Mouse (Mus musculus) right cerebral cortex, postnatal 36 days (tissue): ENCODE data around the gene Lrrc74b.
"Not testable (repeated sequence)": the region's sequence is repeated elsewhere in the genome, so short reads cannot be mapped to it uniquely, and the experiment has no call there.

ENCODE experiments used
- DNase-seq, 2 experiments: peaks; one replicate each; pipeline ENCODE4 v3.0.0; 2022; ENCODE audit warnings: low spot score in 2 of 2, mixed read lengths in 1 of 2

Lrrc74b gene

DNA sequence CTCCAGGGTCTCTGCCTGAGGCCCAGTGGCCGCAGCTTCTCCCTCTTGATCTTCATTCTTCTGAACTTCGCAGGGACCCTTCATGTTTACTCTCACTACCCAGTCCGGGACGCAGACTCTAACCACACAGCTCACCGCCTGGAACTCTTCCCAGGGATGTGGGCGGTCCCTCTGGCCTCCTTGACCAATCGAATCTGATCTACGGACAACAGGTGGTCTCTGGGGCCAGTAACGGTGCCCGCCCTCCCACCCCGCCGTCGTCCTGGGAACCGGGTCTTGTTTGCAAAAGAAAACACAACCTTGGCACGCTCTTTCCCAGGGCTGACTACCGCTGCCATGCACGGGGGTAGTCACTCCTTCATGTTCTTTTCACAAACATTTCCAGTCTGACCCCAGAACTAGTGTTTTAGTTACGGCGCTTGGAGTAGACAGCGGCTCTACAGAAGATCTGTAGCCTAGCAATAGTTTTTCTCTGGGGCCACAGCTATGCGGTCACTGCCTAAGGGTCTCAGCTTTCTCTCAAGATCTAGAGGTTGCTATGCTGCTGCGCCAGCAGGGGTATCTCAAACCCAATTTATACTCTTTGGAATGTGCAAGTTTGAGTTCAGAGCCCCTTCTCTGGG is at the start of gene Lrrc74b:
Gene Lrrc74b (minus strand): TSS at position 120 of the 623 bp plus-strand sequence.
- DNase-seq: no peak

DNA sequence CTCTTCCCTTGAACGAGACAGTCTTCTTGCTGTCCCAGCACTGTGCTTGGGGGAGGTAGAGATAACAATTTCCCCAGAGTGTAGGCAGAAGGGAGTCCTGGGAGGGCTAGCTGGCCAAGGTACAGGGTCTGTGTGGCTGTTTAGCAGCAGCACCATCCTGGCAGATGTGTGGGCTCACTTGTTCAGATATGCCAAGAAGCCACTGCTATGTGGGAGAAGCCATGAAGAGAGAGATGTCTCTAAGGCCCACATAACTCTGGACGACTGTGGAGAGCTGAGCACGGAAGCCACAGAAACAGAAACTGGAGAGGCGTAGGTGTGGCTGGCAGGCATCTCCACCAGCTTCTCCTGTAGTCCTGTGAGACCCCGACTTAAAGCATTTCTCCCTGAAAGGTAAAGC is 44.6 kb upstream of the Lrrc74b start:
- DNase-seq: peak in 1 of 2 experiments; percentile 36

- no peak for DNase-seq
Measured at GRCm38 (mm10) chr16:17604941-17605340, 43.9 kb upstream of the Lrrc74b start.

GRCm38 (mm10) chr16:17600944-17601562 is 40.0 kb upstream of the Lrrc74b start:
- DNase-seq: no peak

GRCm38 (mm10) chr16:17590731-17591130 is 29.7 kb upstream of the Lrrc74b start:
- no peak for DNase-seq

DNA sequence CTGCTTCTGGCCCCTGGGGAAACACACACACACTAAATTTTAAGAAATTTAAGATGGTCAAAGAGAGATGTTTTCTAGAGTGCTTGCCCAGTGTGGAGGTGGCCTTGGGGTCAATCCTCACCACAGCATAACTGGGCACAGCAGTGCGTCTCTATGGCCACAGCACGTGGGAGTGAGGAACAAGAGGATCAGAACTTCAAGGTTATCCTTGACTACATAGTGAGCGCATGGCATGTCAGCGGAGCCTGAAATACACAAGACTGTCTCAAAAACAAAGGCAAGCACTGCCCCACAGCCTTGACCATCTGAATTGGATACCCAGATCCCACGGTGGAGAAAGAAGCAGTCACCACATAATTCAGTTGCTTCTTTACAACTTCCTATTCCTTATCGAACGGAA is 23.5 kb upstream of the Lrrc74b start:
- DNase-seq: no peak

DNA sequence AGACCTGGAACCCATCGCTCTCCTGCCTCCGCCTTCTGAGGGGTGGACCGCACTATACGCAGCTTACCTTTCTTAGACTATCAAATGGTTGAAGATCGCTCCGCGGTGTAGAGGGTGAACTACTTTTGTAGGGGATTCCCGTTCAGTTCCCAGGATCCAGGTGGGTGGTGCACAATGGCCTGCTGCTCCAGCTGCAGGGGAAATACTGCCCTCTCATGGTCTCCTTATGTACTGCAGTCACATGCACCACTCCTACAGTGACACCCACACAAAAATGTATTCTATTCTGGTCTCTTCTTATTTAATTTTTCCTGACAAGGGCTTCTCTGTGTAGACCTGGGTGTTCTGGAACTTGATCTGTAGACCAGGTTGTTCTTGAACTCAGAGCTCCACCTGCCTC is 22.0 kb upstream of the Lrrc74b start, which contains the start of gene Slc7a4:
Gene Slc7a4 (minus strand): TSS at position 151 of the 400 bp plus-strand sequence.
- no peak for DNase-seq

GRCm38 (mm10) chr16:17576825-17577215 is 15.8 kb upstream of the Lrrc74b start:
- DNase-seq: no peak

GRCm38 (mm10) chr16:17575870-17576824 is 15.1 kb upstream of the Lrrc74b start:
- DNase-seq: peak; percentile 80 to 81

GRCm38 (mm10) chr16:17566186-17566585 is 5.1 kb upstream of the Lrrc74b start:
- no peak for DNase-seq

DNA sequence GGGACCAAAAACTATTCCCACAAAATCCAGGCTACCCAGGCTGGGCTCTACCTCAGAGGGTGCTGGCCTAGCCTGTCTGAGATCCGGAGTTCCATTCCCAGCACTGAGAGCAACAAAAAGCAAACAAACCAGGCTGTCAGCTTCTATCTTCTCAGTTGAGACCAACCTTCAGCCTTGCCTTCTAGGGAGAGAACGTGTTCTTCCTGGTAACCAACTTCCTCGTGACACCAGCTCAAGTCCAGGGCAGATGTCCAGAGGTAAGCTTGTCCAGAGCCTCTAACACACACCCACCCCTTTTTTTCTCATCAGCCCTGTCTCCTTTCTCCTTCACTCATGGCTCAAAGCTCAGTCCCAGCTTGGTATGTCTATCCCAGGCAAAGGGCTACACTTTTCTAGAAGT is 3.7 kb upstream of the Lrrc74b start:
- DNase-seq: no peak

DNA sequence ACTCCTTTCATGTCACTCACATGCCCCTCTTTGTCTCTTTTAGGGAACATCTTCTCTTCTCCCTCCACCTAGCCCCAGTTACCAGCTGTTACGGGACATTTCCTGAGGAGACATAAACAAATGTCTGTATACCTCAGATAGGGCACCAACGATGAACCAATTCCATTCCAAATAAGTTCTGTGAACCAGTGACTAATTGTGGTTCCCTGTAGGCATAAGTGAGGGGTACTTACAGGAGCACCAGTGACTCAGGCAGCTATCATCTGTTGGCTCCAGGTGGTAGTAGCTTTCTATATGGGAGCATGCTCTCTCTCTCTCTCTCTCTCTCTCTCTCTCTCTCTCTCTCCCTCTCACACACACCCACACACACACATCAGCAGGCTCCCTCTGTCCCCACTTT is 3.2 kb upstream of the Lrrc74b start:
- DNase-seq: no peak

DNA sequence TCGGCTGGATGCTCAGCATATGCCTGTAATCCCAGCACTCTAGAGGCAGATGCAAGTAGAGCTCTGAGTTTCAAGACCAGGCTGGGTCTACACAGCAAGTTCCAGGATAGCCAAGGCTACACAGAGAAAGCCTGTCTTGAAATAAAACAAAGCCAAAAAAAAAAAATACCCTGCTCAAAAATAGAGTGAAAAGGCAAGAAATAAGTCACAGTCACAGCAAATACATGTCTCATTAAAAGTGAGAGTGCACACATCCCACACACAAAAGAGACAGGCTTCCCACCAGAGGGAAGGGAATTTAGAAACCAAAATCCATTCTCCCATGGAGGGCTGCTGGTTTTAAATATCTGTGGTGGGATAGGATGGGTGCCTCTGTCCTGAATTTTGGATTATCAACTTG is 2.5 kb upstream of the Lrrc74b start:
- no peak for DNase-seq

DNA sequence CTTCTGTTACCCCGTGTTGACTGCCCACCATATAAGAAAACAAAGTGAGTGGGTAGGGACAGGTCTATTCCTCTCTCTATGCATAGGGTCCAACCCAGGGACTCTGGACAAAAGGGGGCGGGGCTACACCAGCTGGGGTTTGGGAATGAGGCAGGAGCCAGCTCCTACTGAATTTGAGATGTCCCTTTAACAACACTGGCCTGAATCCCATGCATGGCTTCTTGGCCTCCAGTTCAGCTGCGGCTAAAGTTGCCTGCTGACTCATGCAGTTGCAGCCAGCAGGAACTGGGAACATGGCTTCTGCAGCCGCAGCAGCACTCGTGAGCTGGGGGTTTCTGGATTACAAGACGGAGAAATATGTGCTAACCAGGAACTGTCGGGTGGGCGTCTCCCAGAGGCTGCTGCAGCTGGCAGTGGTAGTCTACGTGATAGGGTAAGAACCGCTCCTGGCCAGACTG is 733 bp upstream of the Lrrc74b start, which contains the start of gene P2rx6:
Gene P2rx6 (plus strand): TSS at position 135 of the 458 bp plus-strand sequence.
- no peak for DNase-seq

GRCm38 (mm10) chr16:17559396-17560027 is 1.5 kb downstream of the Lrrc74b start:
- DNase-seq: no peak

DNA sequence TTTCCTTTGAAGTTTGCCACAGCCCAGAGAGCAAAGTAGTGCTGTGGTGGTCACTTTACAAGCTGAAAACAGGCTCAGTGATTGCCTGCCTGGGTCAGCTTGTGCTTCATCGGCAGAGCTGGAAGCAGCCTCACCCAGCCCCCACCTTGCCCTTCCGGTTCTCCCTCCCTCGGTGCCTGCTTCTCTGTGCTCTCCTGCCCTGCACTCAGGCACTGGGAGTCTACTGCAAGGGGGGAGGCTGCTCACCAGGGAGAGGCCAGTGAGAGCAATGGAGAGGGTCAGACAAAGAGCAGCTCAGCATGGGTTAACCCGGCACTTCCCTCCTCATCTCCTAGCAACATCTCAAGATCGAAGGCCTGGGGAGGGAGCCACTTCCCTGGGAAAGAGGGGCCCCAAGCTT is 2.2 kb downstream of the Lrrc74b start:
- no peak for DNase-seq

DNA sequence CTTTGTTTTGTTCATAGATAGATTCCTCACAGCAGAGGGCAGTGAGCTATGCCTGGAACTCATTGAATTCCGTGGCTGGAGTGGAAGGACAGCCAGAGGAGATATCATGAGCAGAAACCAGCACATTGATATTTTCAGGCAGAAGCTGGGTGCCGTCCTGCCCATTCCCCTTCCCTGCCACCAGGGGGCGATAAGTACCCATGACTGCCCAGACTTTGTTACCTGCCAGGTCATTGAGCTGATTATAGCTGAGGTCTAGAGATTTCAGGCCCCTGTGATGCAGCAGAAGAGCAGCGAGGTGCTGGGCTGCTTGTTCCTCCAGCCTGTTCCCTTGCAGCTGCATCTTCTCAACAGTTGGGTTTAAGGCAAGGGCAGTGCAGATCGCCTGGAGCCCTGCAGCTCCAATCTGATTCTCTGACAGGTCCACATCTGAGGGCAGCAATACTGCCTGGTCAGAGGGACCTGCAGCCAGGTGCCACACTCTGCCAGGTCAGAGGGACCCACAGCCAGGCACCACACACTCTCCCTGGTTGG is 3.0 kb downstream of the Lrrc74b start:
- peak in 1 of 2 experiments; percentile 54 for DNase-seq

DNA sequence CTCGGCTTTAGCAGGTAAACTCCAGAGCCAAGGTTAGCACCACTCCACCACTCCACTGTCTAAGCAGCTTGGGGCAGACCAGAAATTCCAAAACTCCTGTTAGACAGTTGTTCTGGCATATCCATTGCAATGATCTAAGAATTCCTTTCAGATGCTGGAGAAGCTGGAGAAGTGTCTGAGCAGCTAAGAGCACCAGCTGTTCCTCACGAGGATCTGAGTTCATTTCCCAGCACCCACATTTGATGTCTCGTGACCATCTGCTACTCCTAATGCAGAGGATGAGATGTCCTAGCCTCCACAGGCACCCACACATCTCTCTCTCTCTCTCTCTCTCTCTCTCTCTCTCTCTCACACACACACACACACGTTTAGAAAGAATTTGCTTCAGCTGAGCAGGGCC is 4.1 kb downstream of the Lrrc74b start:
- no peak for DNase-seq

- DNase-seq: no peak
Measured at GRCm38 (mm10) chr16:17556180-17556579, 4.9 kb downstream of the Lrrc74b start.

DNA sequence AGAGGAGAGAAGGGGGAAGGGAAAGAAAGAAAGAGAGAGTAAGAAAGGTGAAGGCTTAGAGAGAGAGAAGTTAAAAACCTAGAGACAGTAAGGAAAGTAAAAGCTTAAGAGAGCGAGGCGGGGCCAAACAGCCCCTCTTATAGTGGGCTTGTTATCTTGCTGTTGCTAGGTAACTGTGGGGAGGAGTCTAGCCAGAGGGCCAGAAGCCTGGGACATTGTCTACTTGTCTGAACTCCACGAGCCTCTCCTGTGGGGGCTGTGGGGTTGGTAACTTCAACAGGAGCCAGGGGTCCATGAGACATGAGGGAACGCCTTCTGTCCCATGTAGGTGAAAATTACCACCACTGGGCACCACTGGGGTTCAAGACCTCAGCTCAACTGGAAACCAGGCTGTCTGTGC is 6.3 kb downstream of the Lrrc74b start:
- not testable (repeated sequence) for DNase-seq

- DNase-seq: no peak
Measured at GRCm38 (mm10) chr16:17553910-17554685, 6.9 kb downstream of the Lrrc74b start.
